Mouse (Mus musculus) E14TG2a.4 (cell line): ENCODE measurements at regions not wholly inside any gene's neighbourhood (a gene's known extent, or its start where the extent isn't known, plus 50 kb on each side); places are given as distances from the start of the nearest gene placed in this dataset.
A peak's percentile ranks its signal among the peaks of the same experiment; 100 is the strongest.

Source experiments
- H3K27me3 ChIP-seq: 2 replicates; pipeline ENCODE4 v1.6.1; 2014; ENCODE audit warnings: low read length, control low read depth; ENCODE audit not compliant: insufficient read depth
- H3K36me3 ChIP-seq: 2 replicates; pipeline ENCODE4 v1.6.1; 2014; ENCODE audit warnings: low read length, control low read depth; ENCODE audit not compliant: insufficient read depth
- H3K4me1 ChIP-seq: replicated peaks from 2 replicates; pipeline ENCODE4 v1.6.1; 2014; ENCODE audit warnings: low read depth, low read length, control low read depth
- H3K4me3 ChIP-seq: replicated peaks from 2 replicates; pipeline ENCODE4 v1.5.1; 2014; ENCODE audit warnings: mild to moderate bottlenecking, low read length
- H3K9me3 ChIP-seq: 2 replicates; pipeline ENCODE4 v1.6.1; 2014; ENCODE audit warnings: low read length, control low read depth
- CTCF ChIP-seq: conservative IDR thresholded peaks from 2 replicates; pipeline ENCODE4 v1.5.1; 2014; ENCODE audit warnings: low read length
- NANOG ChIP-seq: IDR thresholded peaks from 2 replicates; pipeline ENCODE4 v1.6.1; 2014; ENCODE audit warnings: borderline replicate concordance, low read length, mixed read lengths
- POU5F1 ChIP-seq: IDR thresholded peaks from 2 replicates; pipeline ENCODE4 v1.6.1; 2014; ENCODE audit warnings: low read length, borderline replicate concordance

DNA sequence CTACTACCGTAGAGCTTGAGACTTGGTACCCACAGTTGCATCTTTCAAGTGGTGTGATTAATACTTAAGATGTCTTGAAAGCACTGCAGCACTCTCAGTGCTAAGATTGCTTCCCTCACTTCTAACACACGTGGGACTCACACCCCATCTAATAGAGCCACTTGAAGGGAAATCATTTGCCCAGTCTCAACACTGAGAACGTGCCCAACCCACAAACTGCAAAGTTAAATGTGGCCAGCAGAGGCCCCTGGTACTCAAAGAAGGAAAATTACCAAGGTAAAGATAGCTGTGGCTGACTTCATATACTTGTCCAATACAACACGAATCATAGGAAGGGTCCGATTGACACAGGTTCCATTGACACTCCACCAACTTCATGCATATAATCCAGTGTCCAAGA lies 238.4 kb upstream of the Rps6ka3 start:
- TF ChIP-seq POU5F1: no peak
- no peak for TF ChIP-seq CTCF
- no peak for TF ChIP-seq NANOG
- no peaks in the 10 kb centered on the region for H3K36me3 ChIP-seq
- H3K4me1 ChIP-seq: no peaks in the 10 kb centered on the region
- no peak overlapping the region for H3K4me3 ChIP-seq
- H3K27me3 ChIP-seq: no peaks in the 10 kb centered on the region
- H3K9me3 ChIP-seq: peaks cover 3% of the 10 kb centered on the region; the same call in 1 of the 2 replicates

DNA sequence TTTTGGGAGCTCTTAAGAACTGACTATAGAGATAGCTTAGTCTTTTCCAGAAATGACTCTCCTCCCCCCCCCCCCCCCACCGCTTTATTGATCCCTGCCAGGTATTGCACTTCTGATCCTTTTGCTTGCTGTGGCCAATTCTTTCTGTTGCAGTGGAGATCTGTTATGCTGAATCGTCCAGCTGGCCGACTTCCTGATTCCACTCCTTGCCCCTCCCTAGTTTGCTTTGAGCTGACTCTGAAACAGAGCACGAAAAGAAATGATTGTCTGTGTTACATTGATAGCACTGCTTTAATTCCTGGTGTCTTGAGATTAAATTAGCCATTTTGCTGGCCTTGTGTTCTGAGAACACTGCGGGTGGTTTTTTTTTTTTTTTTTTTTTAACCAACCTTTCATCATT lies 233.5 kb upstream of the Rps6ka3 start:
- Histone ChIP-seq H3K9me3 (no peaks in the 10 kb centered on the region), H3K36me3 (no peaks in the 10 kb centered on the region), H3K4me1 (no peaks in the 10 kb centered on the region), H3K4me3 (no peak overlapping the region), H3K27me3 (no peaks in the 10 kb centered on the region)
- TF ChIP-seq POU5F1 (no peak), CTCF (no peak), NANOG (no peak)

DNA sequence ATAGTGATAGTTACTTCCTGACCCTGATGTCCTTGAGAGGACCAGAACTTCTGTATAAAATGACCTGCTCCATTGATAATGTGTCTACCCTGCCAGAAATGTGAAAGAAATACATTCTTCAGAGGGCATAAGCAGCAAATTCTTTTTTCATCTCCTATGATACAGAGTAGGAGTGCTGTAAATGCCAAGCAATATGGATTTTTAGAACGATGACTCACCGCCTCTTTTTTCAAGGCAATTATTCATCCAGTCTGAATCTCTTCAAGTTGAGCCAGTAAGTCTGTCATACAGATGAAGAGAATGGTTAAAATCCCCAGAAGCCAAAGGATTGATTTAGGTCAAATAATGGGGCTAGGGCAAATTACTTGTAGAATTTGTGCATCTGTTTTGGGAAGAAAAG lies 225.4 kb upstream of the Rps6ka3 start:
- TF ChIP-seq NANOG (no peak), POU5F1 (no peak), CTCF (no peak)
- H3K27me3 ChIP-seq: no peaks in the 10 kb centered on the region
- no peaks in the 10 kb centered on the region for H3K4me1 ChIP-seq
- no peak overlapping the region for H3K4me3 ChIP-seq
- no peaks in the 10 kb centered on the region for H3K36me3 ChIP-seq
- no peaks in the 10 kb centered on the region for H3K9me3 ChIP-seq

DNA sequence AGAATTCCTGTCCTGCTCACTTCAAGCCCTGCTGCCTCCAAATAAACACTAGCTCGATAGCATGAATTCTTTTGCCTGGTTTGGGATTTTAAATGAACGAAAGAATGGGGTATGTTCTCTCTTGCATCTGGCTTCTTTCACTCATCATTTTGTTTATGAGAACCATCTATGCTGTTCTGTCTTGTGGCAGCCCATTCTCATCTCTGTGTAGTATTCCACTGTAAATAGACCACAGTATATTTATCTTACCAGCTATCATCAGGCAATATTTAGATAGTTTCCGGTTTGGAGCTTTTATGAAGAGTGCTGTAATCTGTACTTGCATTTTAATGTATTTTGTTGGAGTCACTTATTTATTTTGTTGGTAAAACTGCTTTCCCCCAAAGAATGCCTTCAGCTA lies 222.4 kb upstream of the Rps6ka3 start:
- Histone ChIP-seq H3K4me1 (no peaks in the 10 kb centered on the region), H3K9me3 (no peaks in the 10 kb centered on the region), H3K4me3 (no peak overlapping the region), H3K27me3 (no peaks in the 10 kb centered on the region), H3K36me3 (no peaks in the 10 kb centered on the region)
- TF ChIP-seq CTCF: no peak
- no peak for TF ChIP-seq POU5F1
- no peak for TF ChIP-seq NANOG

- no peaks in the 10 kb centered on the region for H3K27me3 ChIP-seq
- TF ChIP-seq CTCF (no peak), NANOG (no peak), POU5F1 (no peak)
- no peaks in the 10 kb centered on the region for H3K4me1 ChIP-seq
- no peaks in the 10 kb centered on the region for H3K9me3 ChIP-seq
- H3K36me3 ChIP-seq: no peaks in the 10 kb centered on the region
- no peak overlapping the region for H3K4me3 ChIP-seq
Measured at GRCm38 (mm10) chrX:159018955-159019354, 191.2 kb upstream of the Rps6ka3 start.

DNA sequence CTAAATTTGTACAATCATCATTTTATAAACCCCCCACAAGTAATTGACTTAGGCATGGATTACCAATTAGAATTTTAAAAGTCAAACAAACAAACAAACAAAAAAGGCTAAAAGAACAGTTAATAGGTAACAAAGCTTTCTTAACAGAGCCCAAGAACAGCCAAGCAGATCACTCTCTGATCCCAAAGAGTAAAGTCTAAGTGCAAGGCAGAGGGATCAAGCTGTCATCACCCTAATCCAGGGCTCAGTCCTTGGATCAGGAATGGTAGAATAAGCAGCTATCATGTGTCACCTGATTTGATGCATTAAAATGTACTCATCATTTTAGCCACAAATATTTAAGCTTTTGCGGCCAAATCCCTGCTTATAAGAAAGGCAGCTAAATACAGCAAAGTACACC lies 183.8 kb upstream of the Rps6ka3 start:
- Histone ChIP-seq H3K27me3 (no peaks in the 10 kb centered on the region), H3K4me1 (no peaks in the 10 kb centered on the region), H3K9me3 (no peaks in the 10 kb centered on the region), H3K4me3 (no peak overlapping the region), H3K36me3 (no peaks in the 10 kb centered on the region)
- no peak for TF ChIP-seq NANOG
- TF ChIP-seq POU5F1: no peak
- TF ChIP-seq CTCF: no peak

GRCm38 (mm10) chrX:159031927-159032326 lies 178.2 kb upstream of the Rps6ka3 start:
- H3K27me3 ChIP-seq: no peaks in the 10 kb centered on the region
- TF ChIP-seq CTCF (no peak), POU5F1 (no peak), NANOG (no peak)
- no peaks in the 10 kb centered on the region for H3K36me3 ChIP-seq
- H3K4me1 ChIP-seq: no peaks in the 10 kb centered on the region
- no peaks in the 10 kb centered on the region for H3K9me3 ChIP-seq
- no peak overlapping the region for H3K4me3 ChIP-seq

- H3K27me3 ChIP-seq: no peaks in the 10 kb centered on the region
- TF ChIP-seq NANOG (no peak), POU5F1 (no peak), CTCF (peak; percentile 37)
- no peaks in the 10 kb centered on the region for H3K9me3 ChIP-seq
- no peaks in the 10 kb centered on the region for H3K4me1 ChIP-seq
- no peaks in the 10 kb centered on the region for H3K36me3 ChIP-seq
- no peak overlapping the region for H3K4me3 ChIP-seq
Measured at GRCm38 (mm10) chrX:159043432-159043831, 166.7 kb upstream of the Rps6ka3 start.

GRCm38 (mm10) chrX:159047876-159048275 lies 162.2 kb upstream of the Rps6ka3 start:
- Histone ChIP-seq H3K36me3 (no peaks in the 10 kb centered on the region), H3K4me3 (no peak overlapping the region), H3K4me1 (no peaks in the 10 kb centered on the region), H3K27me3 (no peaks in the 10 kb centered on the region), H3K9me3 (no peaks in the 10 kb centered on the region)
- no peak for TF ChIP-seq NANOG
- TF ChIP-seq POU5F1: no peak
- no peak for TF ChIP-seq CTCF

- Histone ChIP-seq H3K27me3 (no peaks in the 10 kb centered on the region), H3K4me3 (no peak overlapping the region), H3K36me3 (no peaks in the 10 kb centered on the region), H3K4me1 (no peaks in the 10 kb centered on the region), H3K9me3 (no peaks in the 10 kb centered on the region)
- TF ChIP-seq POU5F1: no peak
- TF ChIP-seq NANOG: no peak
- no peak for TF ChIP-seq CTCF
Measured at GRCm38 (mm10) chrX:159055689-159056461, 154.2 kb upstream of the Rps6ka3 start.
